Comparison of ENCODE assay signal across 8 mouse cellular contexts in the genomic region with DNA sequence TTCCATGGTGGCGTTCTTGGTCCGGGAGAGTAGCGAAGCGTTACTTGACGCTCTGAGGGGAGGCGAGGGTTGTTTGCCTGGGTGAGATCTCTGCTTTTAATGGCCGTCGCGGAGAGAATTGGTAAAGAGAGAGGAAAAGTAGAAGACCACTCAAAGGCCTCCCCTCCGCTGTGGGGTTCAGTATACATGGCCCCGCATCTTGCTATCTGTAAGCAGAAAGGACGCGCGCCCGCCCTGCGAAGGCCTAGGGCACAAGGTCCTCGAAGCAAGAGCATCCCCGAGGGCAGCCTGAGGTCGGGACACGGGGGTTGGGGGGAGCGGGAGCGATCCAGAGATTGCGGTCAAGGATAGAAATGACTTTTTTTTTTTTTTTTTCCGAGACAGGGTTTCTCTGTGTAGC. TPM values are rescaled to one million over a fixed set of nuclear protein-coding genes. Genes with fewer than 3 reads are reported as not detected.
DNase-seq lines count a peak whose midpoint lies in the region; ATAC-seq and TF ChIP-seq lines count a peak whose summit lies in the region.

No protein-coding gene starts in this region.

- H3K4me2 ChIP-seq in intestine, embryonic 15.5 days (replicated peaks): peak overlapping the region; percentile 83
- H3K4me2 ChIP-seq in midbrain, embryonic 14.5 days (ENCODE audit: low read length): peak overlapping the region; percentile 88

- no peak for ATAC-seq in G1E (ENCODE audit: extremely low read depth, insufficient number of reproducible peaks, low FRiP score, poor library complexity, severe bottlenecking)
- ATAC-seq in intestine, embryonic 15.5 days: no peak
- ATAC-seq in midbrain, embryonic 14.5 days (ENCODE audit: low FRiP score, low TSS enrichment): no peak
- ATAC-seq in inflammation-experienced regulatory T-cells, adult 6 months: no peak

- peak overlapping the region; percentile 71; the same call in 1 of the 2 replicates for H3K4me3 ChIP-seq in G1E (ENCODE audit: low read depth, low read length)
- peak overlapping the region; percentile 88 for H3K4me3 ChIP-seq in intestine, embryonic 15.5 days (replicated peaks)
- peak overlapping the region; percentile 90 for H3K4me3 ChIP-seq in midbrain, embryonic 14.5 days (replicated peaks; ENCODE audit: low read depth, low read length)

- peaks cover 22% of the 10 kb centered on the region for H3K36me3 ChIP-seq in G1E (replicated peaks)
- no peaks in the 10 kb centered on the region; the same call in 1 of the 2 replicates for H3K36me3 ChIP-seq in intestine, embryonic 15.5 days
- H3K36me3 ChIP-seq in midbrain, embryonic 14.5 days (ENCODE audit: control insufficient read depth, insufficient read depth, low read length): peaks cover 17% of the 10 kb centered on the region

- H3K27ac ChIP-seq in intestine, embryonic 15.5 days: no peak overlapping the region
- no peak overlapping the region for H3K27ac ChIP-seq in midbrain, embryonic 14.5 days (replicated peaks; ENCODE audit: low read depth, low read length)

- WGBS in intestine, embryonic 15.5 days: 77% methylated on average over 24 of the region's 24 CpGs
- 73% methylated on average over 24 of the region's 24 CpGs for WGBS in midbrain, embryonic 14.5 days

- H3K9me3 ChIP-seq in G1E (replicated peaks): peaks cover 5% of the 10 kb centered on the region
- no peaks in the 10 kb centered on the region for H3K9me3 ChIP-seq in intestine, embryonic 15.5 days
- H3K9me3 ChIP-seq in midbrain, embryonic 14.5 days (ENCODE audit: control insufficient read depth, low read length): no peaks in the 10 kb centered on the region

- TF ChIP-seq CTCF in G1E (IDR thresholded peaks at IDR 0.05; ENCODE audit: low read depth, low read length): no peak

- DNase-seq in kidney, adult 11 months: peak; percentile 56
- no peak for DNase-seq in kidney, adult 18-20 months
- DNase-seq in G1E (ENCODE audit: low spot score): no peak
- peak; percentile 19 to 57 for DNase-seq in cerebellum, postnatal 25 days
- DNase-seq in midbrain, embryonic 14.5 days: no peak
- peak; percentile 59 for DNase-seq in thymus, postnatal 4 days

- no peak overlapping the region for H3K9ac ChIP-seq in intestine, embryonic 15.5 days
- peak overlapping the region; percentile 53; the same call in 1 of the 2 replicates for H3K9ac ChIP-seq in midbrain, embryonic 14.5 days (replicated peaks; ENCODE audit: low read length)

- H3K4me1 ChIP-seq in G1E (ENCODE audit: insufficient read depth, low read depth, low read length): peaks cover 35% of the 10 kb centered on the region
- peaks cover 26% of the 10 kb centered on the region for H3K4me1 ChIP-seq in intestine, embryonic 15.5 days (replicated peaks)
- peaks cover 26% of the 10 kb centered on the region for H3K4me1 ChIP-seq in midbrain, embryonic 14.5 days (ENCODE audit: control insufficient read depth, insufficient read depth, low read length)

- H3K27me3 ChIP-seq in G1E (ENCODE audit: insufficient read depth, low read length): peaks cover 4% of the 10 kb centered on the region; the same call in 1 of the 2 replicates
- no peaks in the 10 kb centered on the region for H3K27me3 ChIP-seq in intestine, embryonic 15.5 days (replicated peaks)
- H3K27me3 ChIP-seq in midbrain, embryonic 14.5 days (ENCODE audit: control insufficient read depth, insufficient read depth, low read length): no peaks in the 10 kb centered on the region

RNA-seq across cellular contexts. Expression of a gene that starts 0.6 kb away (rescaled TPM):
- total RNA-seq in G1E (2014; fragmentation: Nextera tagmentation) (8.4 and 9.9 TPM in 2 replicates), G1E (2017) (10.5 and 12.9 TPM in 2 replicates)
- polyA plus RNA-seq in G1E (2012): 0.15 and 0.34 TPM in 2 replicates
- 13.6 and 15.6 TPM in 2 replicates for polyA plus RNA-seq in intestine, embryonic 15.5 days (2015; fragmentation: Nextera tagmentation; extraction: Ambion mirVana)
- polyA plus RNA-seq in midbrain, embryonic 14.5 days (2014; fragmentation: Nextera tagmentation; extraction: Ambion mirVana): 5.6 and 8.2 TPM in 2 replicates
- 10 to 100 TPM in 2 of 3 experiments, 1 to 10 TPM in 1; 4.7 to 12.0 (median 11.0) TPM for polyA plus RNA-seq in inflammation-experienced regulatory T-cells, adult 6 months (2017; shearing (Covaris generic))

RNA-seq across cellular contexts. Expression of a gene that starts 0.7 kb away (rescaled TPM):
- total RNA-seq in G1E (2014; fragmentation: Nextera tagmentation) (51.3 and 53.9 TPM in 2 replicates), G1E (2017) (22.3 and 27.8 TPM in 2 replicates)
- 173 and 216 TPM in 2 replicates for polyA plus RNA-seq in G1E (2012)
- polyA plus RNA-seq in intestine, embryonic 15.5 days (2015; fragmentation: Nextera tagmentation; extraction: Ambion mirVana): 8.9 and 9.2 TPM in 2 replicates
- polyA plus RNA-seq in midbrain, embryonic 14.5 days (2014; fragmentation: Nextera tagmentation; extraction: Ambion mirVana): 11.3 and 14.4 TPM in 2 replicates
- 10 to 100 TPM; 13.1 to 32.7 (median 29.8) TPM for polyA plus RNA-seq in inflammation-experienced regulatory T-cells, adult 6 months (2017; shearing (Covaris generic))

RNA-seq across cellular contexts. Expression of a gene that starts 9.5 kb away (rescaled TPM):
- 202 and 204 TPM in 2 replicates for total RNA-seq in G1E (2014; fragmentation: Nextera tagmentation)
- total RNA-seq in G1E (2017): 28.2 and 35.6 TPM in 2 replicates
- polyA plus RNA-seq in G1E (2012): 121 and 153 TPM in 2 replicates
- polyA plus RNA-seq in intestine, embryonic 15.5 days (2015; fragmentation: Nextera tagmentation; extraction: Ambion mirVana): 22.3 and 22.7 TPM in 2 replicates
- 53.4 and 58.6 TPM in 2 replicates for polyA plus RNA-seq in midbrain, embryonic 14.5 days (2014; fragmentation: Nextera tagmentation; extraction: Ambion mirVana)
- 10 to 100 TPM in 1 of 3 experiments, 1 to 10 TPM in 2; 6.0 to 10.9 (median 6.5) TPM for polyA plus RNA-seq in inflammation-experienced regulatory T-cells, adult 6 months (2017; shearing (Covaris generic))

RNA-seq across cellular contexts. Expression of a gene that starts 42.6 kb away (rescaled TPM):
- 90.8 and 114 TPM in 2 replicates for total RNA-seq in G1E (2014; fragmentation: Nextera tagmentation)
- 74.5 and 93.5 TPM in 2 replicates for total RNA-seq in G1E (2017)
- 404 and 491 TPM in 2 replicates for polyA plus RNA-seq in G1E (2012)
- polyA plus RNA-seq in intestine, embryonic 15.5 days (2015; fragmentation: Nextera tagmentation; extraction: Ambion mirVana): 117 and 118 TPM in 2 replicates
- polyA plus RNA-seq in midbrain, embryonic 14.5 days (2014; fragmentation: Nextera tagmentation; extraction: Ambion mirVana): 42.1 and 47.0 TPM in 2 replicates
- 10 to 100 TPM; 43.3 to 83.4 (median 64.7) TPM for polyA plus RNA-seq in inflammation-experienced regulatory T-cells, adult 6 months (2017; shearing (Covaris generic))

RNA-seq across cellular contexts. Expression of a gene that starts 46.8 kb away (rescaled TPM):
- total RNA-seq in G1E (2014; fragmentation: Nextera tagmentation) (0.90 and 1.0 TPM in 2 replicates), G1E (2017) (0.38 and 0.70 TPM in 2 replicates)
- 2.8 and 3.0 TPM in 2 replicates for polyA plus RNA-seq in G1E (2012)
- polyA plus RNA-seq in intestine, embryonic 15.5 days (2015; fragmentation: Nextera tagmentation; extraction: Ambion mirVana): 2.3 and 2.8 TPM in 2 replicates
- 16.2 and 28.8 TPM in 2 replicates for polyA plus RNA-seq in midbrain, embryonic 14.5 days (2014; fragmentation: Nextera tagmentation; extraction: Ambion mirVana)
- polyA plus RNA-seq in inflammation-experienced regulatory T-cells, adult 6 months (2017; shearing (Covaris generic)): under 1 TPM in 2 of 3 experiments, not detected in 1; 0.12 to 0.20 TPM

Comparison
In these comparisons a context has a peak if more than half of its experiments do, and no peak if none do; other contexts are left out.
1. DNase-seq: peak in kidney, adult 11 months (single experiment), cerebellum, postnatal 25 days (2 of 2) and thymus, postnatal 4 days (single experiment); none in kidney, adult 18-20 months (single experiment), G1E (single experiment) and midbrain, embryonic 14.5 days (single experiment).
2. Peak in every context shown above with its lines, with median percentiles within 50 percentile points of each other: H3K4me3 ChIP-seq.